Mouse (Mus musculus) kidney, postnatal 4 days (tissue): ENCODE measurements at regions not wholly inside any gene's neighbourhood (a gene's known extent, or its start where the extent isn't known, plus 50 kb on each side); places are given as distances from the start of the nearest gene placed in this dataset.
A peak's percentile ranks its signal among the peaks of the same experiment; 100 is the strongest.

Experiments used
- DNase-seq, 2 experiments: peaks; one replicate each; pipeline ENCODE4 v3.0.0; 2021; ENCODE audit warnings: mixed read lengths in 2 of 2

- no peak for DNase-seq
These were observed 343.2 kb upstream of the Fam98a start for GRCm38 (mm10) chr17:75894934-75895333.

- DNase-seq, result no peak
These were observed 341.8 kb upstream of the Fam98a start for GRCm38 (mm10) chr17:75893559-75893958.

GRCm38 (mm10) chr17:75892156-75892555 is 340.4 kb upstream of the Fam98a start:
- no peak for DNase-seq

- no peak for DNase-seq
These were observed 339.8 kb upstream of the Fam98a start for GRCm38 (mm10) chr17:75891564-75891963.

GRCm38 (mm10) chr17:75877848-75878247 is 326.1 kb upstream of the Fam98a start:
- DNase-seq, result peak in 1 of 2 experiments; percentile 3

- no peak for DNase-seq
These were observed 325.1 kb upstream of the Fam98a start for GRCm38 (mm10) chr17:75876895-75877294.

GRCm38 (mm10) chr17:75874535-75874934 is 322.8 kb upstream of the Fam98a start:
- no peak for DNase-seq

- DNase-seq, result no peak
These were observed 318.7 kb upstream of the Fam98a start for GRCm38 (mm10) chr17:75870492-75870891.

GRCm38 (mm10) chr17:75857015-75857414 is 305.3 kb upstream of the Fam98a start:
- DNase-seq, result no peak

GRCm38 (mm10) chr17:75815997-75816626 is 264.4 kb upstream of the Fam98a start:
- no peak for DNase-seq

- DNase-seq, result no peak
These were observed 260.4 kb upstream of the Fam98a start for GRCm38 (mm10) chr17:75812163-75812562.

- DNase-seq, result no peak
These were observed 257.0 kb upstream of the Fam98a start for GRCm38 (mm10) chr17:75808524-75809326.

- DNase-seq, result no peak
These were observed 256.3 kb upstream of the Fam98a start for GRCm38 (mm10) chr17:75808025-75808424.

GRCm38 (mm10) chr17:75804358-75804757 is 252.6 kb upstream of the Fam98a start:
- DNase-seq, result peak in 1 of 2 experiments; percentile 3

- no peak for DNase-seq
These were observed 244.6 kb upstream of the Fam98a start for GRCm38 (mm10) chr17:75796380-75796779.

GRCm38 (mm10) chr17:75795772-75796171 is 244.0 kb upstream of the Fam98a start:
- no peak for DNase-seq

GRCm38 (mm10) chr17:75779770-75780169 is 228.0 kb upstream of the Fam98a start:
- peak; percentile 16 to 36 for DNase-seq

- DNase-seq, result peak in 1 of 2 experiments; percentile 2
These were observed 224.9 kb upstream of the Fam98a start for GRCm38 (mm10) chr17:75776611-75777010.

GRCm38 (mm10) chr17:75775518-75775917 is 223.8 kb upstream of the Fam98a start:
- no peak for DNase-seq

GRCm38 (mm10) chr17:75772861-75773260 is 221.1 kb upstream of the Fam98a start:
- no peak for DNase-seq

- DNase-seq, result no peak
These were observed 216.9 kb upstream of the Fam98a start for GRCm38 (mm10) chr17:75768654-75769053.

- DNase-seq, result no peak
These were observed 211.6 kb upstream of the Fam98a start for GRCm38 (mm10) chr17:75763391-75763790.

- no peak for DNase-seq
These were observed 204.7 kb upstream of the Fam98a start for GRCm38 (mm10) chr17:75756487-75756886.

- no peak for DNase-seq
These were observed 164.7 kb upstream of the Fam98a start for GRCm38 (mm10) chr17:75716458-75716857.
